Mouse (Mus musculus): ENCODE data around the gene Ltn1. TPM values are rescaled to one million over a fixed set of nuclear protein-coding genes. Genes with fewer than 3 reads are reported as not detected.
A peak's percentile ranks its signal among the peaks of the same experiment; 100 is the strongest.

Ltn1 gene
- polyA plus RNA-seq, 1 experiment from 2014 or later: 28.7 TPM

DNA sequence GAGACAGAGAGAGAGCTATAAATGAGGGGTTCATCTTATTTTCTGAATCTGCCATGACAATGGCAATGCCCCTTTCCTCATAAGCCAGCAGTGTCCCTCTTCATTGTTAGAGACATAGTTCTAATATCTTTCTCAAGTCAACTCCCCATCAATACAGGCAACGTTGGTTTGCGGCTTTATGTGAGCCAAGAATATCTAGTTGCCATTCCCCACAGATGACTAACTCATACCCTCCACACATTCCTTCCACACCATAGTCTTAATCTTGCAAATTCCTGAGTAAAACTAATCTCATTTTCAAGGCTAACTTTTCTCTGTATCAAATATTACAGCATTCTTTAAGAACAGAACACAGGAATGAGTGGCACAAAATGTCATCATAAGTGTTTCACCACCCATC, 49.4 kb downstream of the Ltn1 start:
- Histone ChIP-seq H3K27ac (no peak overlapping the region), H3K4me1 (no peaks in the 10 kb centered on the region), H3K27me3 (replicated peaks) (no peaks in the 10 kb centered on the region), H3K9ac (no peak overlapping the region), H3K9me3 (no peaks in the 10 kb centered on the region), H3K4me2 (replicated peaks) (no peak overlapping the region), H3K36me3 (peaks cover 67% of the 10 kb centered on the region), H3K4me3 (no peak overlapping the region)
- 94% methylated on average over 2 of the region's 2 CpGs for WGBS
- no peak for ATAC-seq (ENCODE audit: low FRiP score, low read depth)

DNA sequence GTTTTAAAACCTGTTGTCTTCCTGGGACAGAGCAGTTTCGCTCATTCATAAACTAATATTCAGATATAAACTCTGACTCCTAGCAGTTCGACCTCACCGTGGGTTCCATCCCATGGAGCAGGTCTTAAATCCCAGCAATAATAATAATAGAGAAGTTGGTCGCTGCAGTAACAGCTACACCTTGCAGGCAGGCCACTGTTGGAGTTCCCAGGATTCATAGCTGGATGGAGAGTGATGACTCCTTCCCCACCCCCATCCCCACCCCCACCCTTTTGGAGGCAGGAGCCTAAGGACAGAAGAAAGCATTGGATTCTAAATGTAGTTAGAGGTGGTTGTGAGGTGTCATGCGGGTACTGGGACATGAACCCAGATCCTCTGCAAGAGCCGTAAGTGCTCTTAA, 66.0 kb downstream of the Ltn1 start:
- H3K27ac ChIP-seq: no peak overlapping the region
- H3K4me3 ChIP-seq: no peak overlapping the region
- WGBS: 92% methylated on average over 6 of the region's 6 CpGs
- H3K9me3 ChIP-seq: no peaks in the 10 kb centered on the region
- H3K27me3 ChIP-seq (replicated peaks): no peaks in the 10 kb centered on the region
- H3K36me3 ChIP-seq: peaks cover 39% of the 10 kb centered on the region
- ATAC-seq (ENCODE audit: low FRiP score, low read depth): no peak
- no peak overlapping the region for H3K9ac ChIP-seq
- no peaks in the 10 kb centered on the region for H3K4me1 ChIP-seq
- H3K4me2 ChIP-seq (replicated peaks): no peak overlapping the region

DNA sequence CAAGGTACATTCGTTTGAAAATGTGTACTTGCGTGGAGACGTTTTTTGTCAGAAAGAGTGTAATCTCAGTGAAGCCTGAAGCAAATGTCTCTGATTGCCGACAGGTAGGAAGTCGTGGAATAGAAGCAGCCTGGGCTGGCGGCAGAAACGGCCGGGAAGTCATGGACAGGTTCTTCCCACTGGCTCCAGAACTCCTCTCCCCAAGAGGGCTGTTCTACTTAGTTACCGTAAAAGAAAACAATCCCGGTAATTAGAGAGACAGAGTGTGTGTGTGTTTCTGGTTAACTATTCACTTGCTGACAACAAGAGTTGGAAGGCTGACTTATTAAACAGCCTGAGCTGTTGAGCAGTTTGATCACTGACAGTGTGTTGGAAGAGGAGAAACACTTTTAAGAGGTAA, 66.4 kb downstream of the Ltn1 start:
- WGBS: 64% methylated on average over 10 of the region's 10 CpGs
- H3K4me2 ChIP-seq (replicated peaks): no peak overlapping the region
- H3K9ac ChIP-seq: no peak overlapping the region
- no peak overlapping the region for H3K27ac ChIP-seq
- no peaks in the 10 kb centered on the region for H3K27me3 ChIP-seq (replicated peaks)
- H3K9me3 ChIP-seq: no peaks in the 10 kb centered on the region
- peaks cover 39% of the 10 kb centered on the region for H3K36me3 ChIP-seq
- no peak overlapping the region for H3K4me3 ChIP-seq
- ATAC-seq (ENCODE audit: low FRiP score, low read depth): no peak
- no peaks in the 10 kb centered on the region for H3K4me1 ChIP-seq

DNA sequence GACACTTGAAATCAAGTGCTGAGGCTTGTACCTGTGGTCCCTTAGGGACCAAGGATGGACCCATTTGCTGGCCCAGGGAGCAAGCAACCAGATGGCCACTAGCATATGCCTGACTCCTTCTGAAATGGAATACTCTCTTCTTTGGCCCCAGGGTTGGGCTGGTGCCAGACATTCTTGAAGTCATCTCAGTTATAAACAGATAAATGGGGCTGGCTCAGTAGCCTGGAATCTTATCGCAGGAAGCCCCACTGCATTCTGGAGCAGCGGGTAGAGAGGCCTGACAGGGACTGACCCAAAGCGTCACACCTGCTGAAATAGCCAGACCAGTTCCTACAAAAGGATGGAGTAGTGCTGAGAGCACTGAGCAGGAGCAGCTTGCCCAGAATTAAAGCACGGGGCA, 68.2 kb downstream of the Ltn1 start:
- 96% methylated on average over 4 of the region's 4 CpGs for WGBS
- ATAC-seq (ENCODE audit: low FRiP score, low read depth): no peak

GRCm38 (mm10) chr16:87360096-87360495, 72.3 kb downstream of the Ltn1 start:
- Histone ChIP-seq H3K27me3 (replicated peaks) (no peaks in the 10 kb centered on the region), H3K9me3 (no peaks in the 10 kb centered on the region), H3K27ac (no peak overlapping the region), H3K9ac (no peak overlapping the region), H3K36me3 (peaks cover 45% of the 10 kb centered on the region), H3K4me1 (no peaks in the 10 kb centered on the region), H3K4me2 (replicated peaks) (no peak overlapping the region), H3K4me3 (no peak overlapping the region)
- 93% methylated on average over 6 of the region's 6 CpGs for WGBS
- ATAC-seq (ENCODE audit: low FRiP score, low read depth): no peak

More for the DNA sequence above, 68.2 kb downstream of the Ltn1 start:
- no peak overlapping the region for H3K9ac ChIP-seq
- no peaks in the 10 kb centered on the region for H3K27me3 ChIP-seq (replicated peaks)
- no peaks in the 10 kb centered on the region for H3K4me1 ChIP-seq
- H3K36me3 ChIP-seq: peaks cover 44% of the 10 kb centered on the region
- no peak overlapping the region for H3K27ac ChIP-seq
- H3K4me3 ChIP-seq: no peak overlapping the region
- H3K9me3 ChIP-seq: no peaks in the 10 kb centered on the region
- no peak overlapping the region for H3K4me2 ChIP-seq (replicated peaks)

- 82% methylated on average over 7 of the region's 7 CpGs for WGBS
- peak overlapping the region; percentile 70; the same call in 1 of the 2 replicates for H3K4me3 ChIP-seq
- ATAC-seq (ENCODE audit: low FRiP score, low read depth): peak; percentile 10; the same call in 1 of the 2 replicates
- no peaks in the 10 kb centered on the region for H3K4me1 ChIP-seq
- H3K9ac ChIP-seq: peak overlapping the region; percentile 58; the same call in 1 of the 2 replicates
- no peak overlapping the region for H3K27ac ChIP-seq
- H3K9me3 ChIP-seq: no peaks in the 10 kb centered on the region
- H3K36me3 ChIP-seq: 0 out of 2 replicates have a peak, but pooled peaks cover 7% of the 10 kb centered on the region
- H3K4me2 ChIP-seq (replicated peaks): peak overlapping the region; percentile 53
- H3K27me3 ChIP-seq (replicated peaks): no peaks in the 10 kb centered on the region
Observed at GRCm38 (mm10) chr16:87354748-87355147, 77.7 kb downstream of the Ltn1 start.

DNA sequence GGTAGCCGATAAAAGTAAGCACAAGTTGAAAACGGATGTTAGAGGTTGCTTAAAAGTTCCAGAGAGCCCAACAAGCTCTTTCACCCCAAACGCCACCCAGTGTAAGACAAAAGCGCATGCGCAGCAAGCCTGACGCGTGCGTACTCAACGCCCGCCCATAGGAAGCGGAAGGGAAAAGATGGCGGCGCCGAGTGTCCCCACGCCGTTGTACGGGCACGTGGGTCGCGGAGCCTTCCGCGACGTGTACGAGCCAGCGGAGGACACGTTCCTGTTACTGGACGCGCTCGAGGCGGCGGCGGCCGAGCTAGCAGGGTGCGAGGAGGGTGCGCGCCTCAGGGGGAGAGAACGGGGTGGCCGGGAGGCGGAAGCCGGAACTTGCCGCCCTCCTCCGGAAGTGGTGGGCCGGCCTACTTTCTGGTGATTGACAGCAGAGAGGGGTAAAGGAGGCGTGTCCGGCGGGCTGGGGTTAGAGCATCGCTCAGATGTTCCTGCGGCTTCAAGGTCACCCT, 78.3 kb downstream of the Ltn1 start, which contains the start of gene N6amt1:
N6amt1 (plus strand) TSS at position 111 of the 509 bp plus-strand sequence.
- Histone ChIP-seq H3K4me2 (replicated peaks) (peak within 1 kb of the TSS; percentile 53), H3K4me3 (peak within 1 kb of the TSS; percentile 70), H3K36me3 (0 out of 2 replicates have a peak, but pooled peaks cover 7% of the 10 kb centered on the region), H3K9me3 (no peaks in the 10 kb centered on the region), H3K27ac (peak within 1 kb of the TSS; percentile 74; the same call in 1 of the 2 replicates), H3K4me1 (no peaks in the 10 kb centered on the region), H3K27me3 (replicated peaks) (no peaks in the 10 kb centered on the region), H3K9ac (peak within 1 kb of the TSS; percentile 58)
- ATAC-seq (ENCODE audit: low FRiP score, low read depth): peak; percentile 99
- WGBS: under 1% methylated on average over 48 of the region's 48 CpGs

- H3K27me3 ChIP-seq (replicated peaks): no peaks in the 10 kb centered on the region
- H3K4me1 ChIP-seq: no peaks in the 10 kb centered on the region
- H3K4me2 ChIP-seq (replicated peaks): peak overlapping the region; percentile 53
- H3K4me3 ChIP-seq: no peak overlapping the region
- 92% methylated on average over 1 of the region's 1 CpGs for WGBS
- H3K9me3 ChIP-seq: no peaks in the 10 kb centered on the region
- H3K9ac ChIP-seq: no peak overlapping the region
- H3K36me3 ChIP-seq: 0 out of 2 replicates have a peak, but pooled peaks cover 6% of the 10 kb centered on the region
- peak; percentile 42; the same call in 1 of the 2 replicates for ATAC-seq (ENCODE audit: low FRiP score, low read depth)
- no peak overlapping the region for H3K27ac ChIP-seq
Observed at GRCm38 (mm10) chr16:87353605-87354004, 78.8 kb downstream of the Ltn1 start.

GRCm38 (mm10) chr16:87351386-87352105, 80.9 kb downstream of the Ltn1 start:
- no peaks in the 10 kb centered on the region for H3K4me1 ChIP-seq
- H3K4me2 ChIP-seq (replicated peaks): no peak overlapping the region
- H3K4me3 ChIP-seq: no peak overlapping the region
- no peaks in the 10 kb centered on the region for H3K27me3 ChIP-seq (replicated peaks)
- no peak overlapping the region for H3K9ac ChIP-seq
- no peaks in the 10 kb centered on the region for H3K9me3 ChIP-seq
- no peak for ATAC-seq (ENCODE audit: low FRiP score, low read depth)
- WGBS: 78% methylated on average over 5 of the region's 5 CpGs
- no peaks in the 10 kb centered on the region for H3K36me3 ChIP-seq
- no peak overlapping the region for H3K27ac ChIP-seq

GRCm38 (mm10) chr16:87348133-87348532, 84.3 kb downstream of the Ltn1 start:
- no peak for ATAC-seq (ENCODE audit: low FRiP score, low read depth)
- Histone ChIP-seq H3K9ac (no peak overlapping the region), H3K27ac (no peak overlapping the region), H3K4me1 (no peaks in the 10 kb centered on the region), H3K36me3 (no peaks in the 10 kb centered on the region), H3K4me3 (no peak overlapping the region), H3K4me2 (replicated peaks) (no peak overlapping the region), H3K9me3 (no peaks in the 10 kb centered on the region), H3K27me3 (replicated peaks) (no peaks in the 10 kb centered on the region)
- 97% methylated on average over 2 of the region's 2 CpGs for WGBS

DNA sequence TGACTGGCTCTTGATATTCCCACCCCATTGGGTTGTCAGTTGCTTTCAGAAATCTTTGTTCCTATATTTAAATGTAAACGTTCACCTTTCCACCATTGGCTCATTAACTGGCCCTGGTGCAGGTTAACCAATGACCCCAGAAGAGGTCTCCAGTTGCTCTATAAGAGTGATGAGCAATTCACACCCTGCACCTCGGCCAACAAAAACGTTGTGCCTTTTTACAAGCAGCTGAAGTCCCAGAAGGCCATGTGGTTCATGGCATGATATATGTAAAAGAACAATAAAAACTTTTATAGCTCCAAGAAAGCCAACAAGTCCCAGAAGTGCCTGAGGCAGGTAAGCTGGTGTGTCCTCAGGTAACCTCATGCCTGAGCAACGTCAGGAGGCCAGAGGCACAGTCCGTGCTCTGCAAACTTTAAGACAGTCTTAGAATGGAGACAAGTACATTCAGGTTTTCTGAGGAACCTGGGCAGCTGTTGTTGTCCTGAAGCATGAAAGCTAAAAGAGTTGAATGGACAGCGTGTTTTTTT, 91.3 kb downstream of the Ltn1 start:
- H3K4me1 ChIP-seq: no peaks in the 10 kb centered on the region
- no peaks in the 10 kb centered on the region for H3K9me3 ChIP-seq
- no peak overlapping the region for H3K9ac ChIP-seq
- H3K27ac ChIP-seq: no peak overlapping the region
- no peaks in the 10 kb centered on the region for H3K27me3 ChIP-seq (replicated peaks)
- WGBS: 79% methylated on average over 6 of the region's 6 CpGs
- no peak overlapping the region for H3K4me3 ChIP-seq
- no peak overlapping the region for H3K4me2 ChIP-seq (replicated peaks)
- H3K36me3 ChIP-seq: no peaks in the 10 kb centered on the region
- ATAC-seq (ENCODE audit: low FRiP score, low read depth): no peak

DNA sequence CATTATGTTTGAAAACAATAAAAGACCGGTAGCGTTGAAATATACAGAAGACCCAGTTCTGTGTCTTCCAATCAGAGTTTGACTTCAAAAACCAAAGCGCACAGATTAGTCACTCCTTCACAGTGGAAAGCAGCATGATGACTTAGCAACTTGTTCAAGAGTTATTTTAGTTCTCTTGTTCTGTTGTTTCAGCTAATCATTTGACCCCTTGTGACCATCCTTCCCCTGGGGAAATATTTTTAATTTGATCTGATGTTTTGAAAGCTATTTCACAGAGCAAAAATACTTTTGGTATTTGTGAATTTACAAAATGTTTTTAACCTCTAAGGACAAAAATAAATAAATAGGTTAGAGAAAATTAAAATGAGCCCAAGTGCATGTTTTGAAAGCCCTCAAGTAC, 97.7 kb downstream of the Ltn1 start:
- H3K27me3 ChIP-seq (replicated peaks): no peaks in the 10 kb centered on the region
- no peak overlapping the region for H3K4me2 ChIP-seq (replicated peaks)
- no peak overlapping the region for H3K4me3 ChIP-seq
- 94% methylated on average over 3 of the region's 3 CpGs for WGBS
- H3K27ac ChIP-seq: no peak overlapping the region
- H3K4me1 ChIP-seq: no peaks in the 10 kb centered on the region
- H3K36me3 ChIP-seq: no peaks in the 10 kb centered on the region
- H3K9ac ChIP-seq: no peak overlapping the region
- ATAC-seq (ENCODE audit: low FRiP score, low read depth): no peak
- no peaks in the 10 kb centered on the region for H3K9me3 ChIP-seq

Measured in neural tube, embryonic 12.5 days (tissue).